10 mouse cellular contexts compared by ENCODE assay signal in genomic region chr16:33928788-33929462, GRCm38 (mm10). TPM values are rescaled to one million over a fixed set of nuclear protein-coding genes. Genes with fewer than 3 reads are reported as not detected.
DNase-seq lines count a peak whose midpoint lies in the region; ATAC-seq lines count a peak whose summit lies in the region.
"Had no signal": no experiment of that assay in that cellular context is flagged by ENCODE, and none has a peak within 500 bp of the region (broad histone marks: within the 10 kb centered on the region; RNA-seq: fewer than 3 reads in every experiment).

No protein-coding gene starts in this region.

- H3K9ac ChIP-seq in limb, embryonic 15.5 days: no peak overlapping the region

- 65% methylated on average over 9 of the region's 9 CpGs for WGBS in limb, embryonic 15.5 days
- WGBS in limb, embryonic 10.5 days: 93% methylated on average over 9 of the region's 9 CpGs
- 91% methylated on average over 9 of the region's 9 CpGs for whole genome bisulfite sequencing in midbrain, embryonic 10.5 days

- H3K36me3 ChIP-seq in limb, embryonic 15.5 days: 0 out of 2 replicates have a peak, but pooled peaks cover 4% of the 10 kb centered on the region
- H3K36me3 ChIP-seq in limb, embryonic 10.5 days: peaks cover 60% of the 10 kb centered on the region
- H3K36me3 ChIP-seq in midbrain, embryonic 10.5 days: no peaks in the 10 kb centered on the region; the same call in 1 of the 2 replicates

- H3K4me3 ChIP-seq in limb, embryonic 15.5 days: no peak overlapping the region
- no peak overlapping the region for H3K4me3 ChIP-seq in limb, embryonic 10.5 days
- H3K4me3 ChIP-seq in midbrain, embryonic 10.5 days: no peak overlapping the region

- ATAC-seq in limb, embryonic 15.5 days (ENCODE audit: insufficient number of reproducible peaks, low FRiP score, low TSS enrichment, low read depth): no peak
- ATAC-seq: activated CD4-positive, CD25-positive, alpha-beta regulatory T cell, adult 4 months had no signal

- DNase-seq in heart, adult 11 months: peak; percentile 94
- DNase-seq in heart, adult 9 months (ENCODE audit: low spot score in 2 of 2): no peak
- no peak for DNase-seq in limb, embryonic 10.5 days (ENCODE audit: low spot score)
- DNase-seq in adrenal gland, adult (ENCODE audit: inconsistent age in 2 of 2, low spot score in 1 of 2): peak; percentile 79 to 88
- DNase-seq in heart, postnatal 4 days: peak; percentile 68
- no peak for DNase-seq in layer of hippocampus, postnatal 14 days (ENCODE audit: low spot score in 2 of 2)
- DNase-seq in midbrain, embryonic 10.5 days (ENCODE audit: low spot score): no peak
- DNase-seq: layer of hippocampus, postnatal 36 days had no signal

- 0 out of 2 replicates have a peak overlapping the region, but pooled peaks have one; percentile 4 for H3K27ac ChIP-seq in limb, embryonic 15.5 days
- H3K27ac ChIP-seq in limb, embryonic 10.5 days: no peak overlapping the region
- H3K27ac ChIP-seq in midbrain, embryonic 10.5 days (replicated peaks): no peak overlapping the region

- H3K9me3 ChIP-seq in limb, embryonic 15.5 days: no peaks in the 10 kb centered on the region
- H3K9me3 ChIP-seq in limb, embryonic 10.5 days (replicated peaks): no peaks in the 10 kb centered on the region
- H3K9me3 ChIP-seq in midbrain, embryonic 10.5 days (replicated peaks): no peaks in the 10 kb centered on the region

- peaks cover 30% of the 10 kb centered on the region for H3K4me1 ChIP-seq in limb, embryonic 15.5 days
- H3K4me1 ChIP-seq in limb, embryonic 10.5 days: peaks cover 10% of the 10 kb centered on the region
- H3K4me1 ChIP-seq in midbrain, embryonic 10.5 days: no peaks in the 10 kb centered on the region

- no peaks in the 10 kb centered on the region for H3K27me3 ChIP-seq in limb, embryonic 15.5 days
- H3K27me3 ChIP-seq in limb, embryonic 10.5 days (ENCODE audit: low read depth, poor library complexity, severe bottlenecking): no peaks in the 10 kb centered on the region
- H3K27me3 ChIP-seq in midbrain, embryonic 10.5 days (ENCODE audit: low read depth, poor library complexity, severe bottlenecking): no peaks in the 10 kb centered on the region

- H3K4me2 ChIP-seq in limb, embryonic 15.5 days: no peak overlapping the region

RNA-seq across cellular contexts. Expression of gene Umps, which starts 37.9 kb away (rescaled TPM):
- 43.7 and 43.9 TPM in 2 replicates for polyA plus RNA-seq in limb, embryonic 15.5 days (2015; fragmentation: Nextera tagmentation; extraction: Ambion mirVana)
- polyA plus RNA-seq in limb, embryonic 10.5 days (2016; fragmentation: Nextera tagmentation; extraction: Ambion mirVana): 107 and 119 TPM in 2 replicates
- total RNA-seq in heart, postnatal 4 days (2021): 10 to 100 TPM; 17.0 to 18.1 TPM
- total RNA-seq in layer of hippocampus, postnatal 14 days (2021): 10 to 100 TPM; 15.1 to 16.6 TPM
- 82.5 and 95.8 TPM in 2 replicates for polyA plus RNA-seq in midbrain, embryonic 10.5 days (2016; fragmentation: Nextera tagmentation; extraction: Ambion mirVana)

Comparison
In these comparisons a context has a peak if more than half of its experiments do, and no peak if none do; other contexts are left out.
1. DNase-seq: peak in heart, adult 11 months (single experiment), adrenal gland, adult (2 of 2) and heart, postnatal 4 days (single experiment); none in heart, adult 9 months (0 of 2), limb, embryonic 10.5 days (single experiment), layer of hippocampus, postnatal 14 days (0 of 2) and midbrain, embryonic 10.5 days (single experiment).